Mouse (Mus musculus): ENCODE measurements at regions not wholly inside any gene's neighbourhood (a gene's known extent, or its start where the extent isn't known, plus 50 kb on each side); places are given as distances from the start of the nearest gene placed in this dataset.

DNA sequence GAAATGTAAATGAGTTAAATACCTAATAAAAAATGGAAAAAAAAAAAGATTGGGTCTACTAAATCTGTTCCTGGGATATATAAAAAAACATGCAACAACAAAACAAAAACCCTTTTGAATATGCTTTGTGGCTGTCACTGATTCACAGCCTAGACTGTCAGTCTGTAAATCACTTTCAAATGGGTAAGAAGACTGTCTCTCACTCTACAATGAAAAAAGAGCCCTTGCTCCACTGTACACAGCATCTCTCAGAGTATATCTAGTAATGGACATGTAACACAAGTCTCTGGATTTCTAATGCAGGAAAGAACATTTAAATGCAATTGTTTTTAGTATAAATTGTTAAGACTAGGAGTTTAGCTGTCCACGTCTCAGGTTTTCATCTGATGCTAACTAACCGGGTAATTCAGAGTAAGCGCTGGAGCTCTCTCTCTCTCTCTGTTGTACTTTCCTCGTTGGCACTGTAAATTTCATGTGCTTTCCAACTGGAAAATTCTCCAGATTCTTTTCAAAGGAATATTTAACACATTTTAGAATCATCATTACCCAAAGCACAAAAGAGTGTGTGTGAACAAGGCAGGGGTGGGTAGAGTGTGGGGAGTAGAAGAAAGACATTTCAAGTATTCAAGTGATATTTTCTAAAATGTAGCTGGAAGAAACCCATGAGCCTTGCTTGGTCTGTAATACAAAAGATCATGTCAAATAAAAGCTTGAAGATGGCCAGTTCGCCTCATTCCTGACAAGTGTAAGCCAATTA lies 66.6 kb upstream of the Pam start:
- Histone ChIP-seq H3K36me3 (ENCODE audit: control insufficient read depth, insufficient read depth) (no peaks in the 10 kb centered on the region), H3K9me3 (ENCODE audit: control insufficient read depth) (no peaks in the 10 kb centered on the region), H3K9ac (ENCODE audit: low read depth, low read length) (no peak overlapping the region), H3K27me3 (replicated peaks; ENCODE audit: control insufficient read depth, insufficient read depth, low read length) (no peaks in the 10 kb centered on the region), H3K4me2 (replicated peaks; ENCODE audit: low read depth) (no peak overlapping the region), H3K4me3 (ENCODE audit: low read depth, low read length) (no peak overlapping the region), H3K27ac (ENCODE audit: low read depth, low read length) (no peak overlapping the region), H3K4me1 (replicated peaks; ENCODE audit: control insufficient read depth, insufficient read depth, low read length) (no peaks in the 10 kb centered on the region)
- ATAC-seq = no peak
- WGBS = 83% methylated on average over 5 of the region's 5 CpGs
- no peak for TF ChIP-seq CTCF (IDR thresholded peaks at IDR 0.05; ENCODE audit: low read depth)

DNA sequence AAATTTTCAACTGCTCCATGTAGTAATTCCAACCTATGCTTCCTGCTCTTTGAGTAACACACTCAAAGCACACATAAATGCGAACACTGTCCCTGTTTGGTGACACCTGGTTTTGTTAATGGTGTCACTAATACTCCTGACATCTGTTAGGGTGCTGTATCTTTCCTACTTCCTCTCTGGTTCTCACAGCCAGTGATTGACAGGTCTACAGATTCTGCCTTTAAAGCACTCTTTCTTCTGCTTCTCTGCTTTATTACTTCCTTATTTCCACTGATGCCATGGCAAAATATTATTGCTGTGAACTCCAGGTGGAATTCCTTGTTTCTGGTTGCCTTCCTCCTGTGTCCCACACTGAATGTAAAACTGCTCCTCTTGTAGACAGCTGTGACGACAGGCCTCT lies 63.5 kb upstream of the Pam start:
- ATAC-seq = no peak
- Histone ChIP-seq H3K27ac (ENCODE audit: low read depth, low read length) (no peak overlapping the region), H3K4me3 (ENCODE audit: low read depth, low read length) (no peak overlapping the region), H3K9me3 (ENCODE audit: control insufficient read depth) (no peaks in the 10 kb centered on the region), H3K4me1 (replicated peaks; ENCODE audit: control insufficient read depth, insufficient read depth, low read length) (no peaks in the 10 kb centered on the region), H3K27me3 (replicated peaks; ENCODE audit: control insufficient read depth, insufficient read depth, low read length) (no peaks in the 10 kb centered on the region), H3K4me2 (replicated peaks; ENCODE audit: low read depth) (no peak overlapping the region), H3K9ac (ENCODE audit: low read depth, low read length) (no peak overlapping the region), H3K36me3 (ENCODE audit: control insufficient read depth, insufficient read depth) (no peaks in the 10 kb centered on the region)
- no peak for TF ChIP-seq CTCF (IDR thresholded peaks at IDR 0.05; ENCODE audit: low read depth)
- 80% methylated on average over 2 of the region's 2 CpGs for WGBS

DNA sequence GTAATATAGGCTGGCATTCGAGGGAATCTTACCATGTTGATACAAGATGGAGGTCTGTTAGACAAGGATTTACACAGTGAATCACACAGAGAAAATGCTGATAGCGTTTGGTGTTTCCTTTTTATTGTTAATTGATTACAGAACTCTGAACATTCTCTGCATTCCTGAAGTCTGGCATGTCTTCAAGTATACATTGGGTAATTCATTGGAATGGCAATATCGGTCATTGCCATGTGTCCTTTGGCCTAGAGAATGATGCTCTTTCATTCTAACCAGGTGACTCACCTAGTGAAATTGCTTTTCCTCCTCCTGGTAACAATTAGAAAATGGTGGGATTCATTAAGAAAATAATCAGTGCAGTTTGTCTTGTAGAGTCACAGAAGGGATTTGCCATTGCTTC lies 51.9 kb upstream of the Pam start:
- no peak overlapping the region for H3K27ac ChIP-seq (ENCODE audit: low read depth, low read length)
- TF ChIP-seq CTCF (IDR thresholded peaks at IDR 0.05; ENCODE audit: low read depth) = no peak
- no peak overlapping the region for H3K4me2 ChIP-seq (replicated peaks; ENCODE audit: low read depth)
- H3K27me3 ChIP-seq (replicated peaks; ENCODE audit: control insufficient read depth, insufficient read depth, low read length) = no peaks in the 10 kb centered on the region
- H3K4me1 ChIP-seq (replicated peaks; ENCODE audit: control insufficient read depth, insufficient read depth, low read length) = no peaks in the 10 kb centered on the region
- no peak overlapping the region for H3K4me3 ChIP-seq (ENCODE audit: low read depth, low read length)
- ATAC-seq = peak; percentile 85
- no peak overlapping the region for H3K9ac ChIP-seq (ENCODE audit: low read depth, low read length)
- H3K36me3 ChIP-seq (ENCODE audit: control insufficient read depth, insufficient read depth) = no peaks in the 10 kb centered on the region
- WGBS = 53% methylated on average over 3 of the region's 3 CpGs
- no peaks in the 10 kb centered on the region for H3K9me3 ChIP-seq (ENCODE audit: control insufficient read depth)
